Mouse (Mus musculus) midbrain, embryonic 10.5 days (tissue): ENCODE results near the gene Fam193b. TPM values are rescaled to one million over a fixed set of nuclear protein-coding genes. Genes with fewer than 3 reads are reported as not detected.
A peak's percentile ranks its signal among the peaks of the same experiment; 100 is the strongest.

Experiments
- DNase-seq: peaks from one replicate; pipeline ENCODE4 v3.0.0-alpha.2; 2017; ENCODE audit warnings: low spot score
- H3K27ac ChIP-seq: fragments of 300-500 bp; sonication (generic); replicated peaks from 2 replicates; pipeline ENCODE4 v1.5.1; 2016; ENCODE audit warnings: mild to moderate bottlenecking
- H3K27me3 ChIP-seq: fragments of 300-500 bp; sonication (generic); 2 replicates; pipeline ENCODE4 v1.6.1; 2016; ENCODE audit warnings: low read depth, mild to moderate bottlenecking; ENCODE audit not compliant: poor library complexity, severe bottlenecking
- H3K36me3 ChIP-seq: fragments of 300-500 bp; sonication (generic); 2 replicates; pipeline ENCODE4 v1.6.1; 2016; ENCODE audit warnings: mild to moderate bottlenecking, moderate library complexity
- H3K4me1 ChIP-seq: fragments of 300-500 bp; sonication (generic); 2 replicates; pipeline ENCODE4 v1.6.1; 2016
- H3K4me3 ChIP-seq: fragments of 300-500 bp; sonication (generic); 2 replicates; pipeline ENCODE4 v1.5.1; 2016; ENCODE audit warnings: mild to moderate bottlenecking, moderate library complexity
- H3K9me3 ChIP-seq: fragments of 300-500 bp; sonication (generic); replicated peaks from 2 replicates; pipeline ENCODE4 v1.6.1; 2016; ENCODE audit warnings: mild to moderate bottlenecking
- WGBS: fragments of 180-500 bp; shearing (Covaris S2); methylation state at CpG from one replicate; pipeline ENCODE4 v1.1.7; 2016; 5-methylcytosine and 5-hydroxymethylcytosine counted together
- polyA plus RNA-seq: library from polyadenylated mRNA; unstranded; fragments of >200 nt; fragmentation: Nextera tagmentation; extraction: Ambion mirVana; gene quantifications from 2 replicates; pipeline ENCODE4 v1.2.1, GENCODE M21; 2016

Gene Fam193b
- polyA plus RNA-seq, 1 experiment from 2014 or later = 56.7 TPM

DNA sequence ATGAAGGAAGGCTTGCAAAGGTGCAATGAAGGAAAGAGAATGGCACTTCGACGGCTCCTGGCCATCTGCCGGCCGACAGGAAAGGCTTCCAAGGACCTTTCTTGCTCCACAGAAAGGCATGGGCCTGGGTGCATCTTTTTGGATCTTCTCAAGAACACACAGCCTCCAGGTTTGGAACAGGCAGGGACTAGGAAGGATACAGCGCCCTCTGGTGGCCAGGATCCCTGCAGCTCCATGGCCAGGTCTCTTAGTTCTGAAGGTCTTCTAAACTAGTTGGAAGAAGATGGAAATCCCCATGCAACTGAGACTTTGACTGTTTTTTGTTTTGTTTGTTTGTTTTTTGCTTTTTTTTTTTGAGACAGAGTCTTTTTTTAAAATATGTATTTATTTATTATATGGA is 54.0 kb downstream of the Fam193b start:
- Histone ChIP-seq H3K4me1 (peaks cover 21% of the 10 kb centered on the region), H3K9me3 (no peaks in the 10 kb centered on the region), H3K27ac (no peak overlapping the region), H3K27me3 (peaks cover 21% of the 10 kb centered on the region), H3K36me3 (no peaks in the 10 kb centered on the region), H3K4me3 (no peak overlapping the region)
- 3% methylated on average over 5 of the region's 5 CpGs for WGBS
- peak; percentile 89 for DNase-seq

GRCm38 (mm10) chr13:55513828-55514227 is 57.1 kb downstream of the Fam193b start:
- WGBS = 31% methylated on average over 9 of the region's 9 CpGs
- Histone ChIP-seq H3K9me3 (no peaks in the 10 kb centered on the region), H3K27me3 (peaks cover 21% of the 10 kb centered on the region), H3K27ac (peak overlapping the region; percentile 95; the same call in 1 of the 2 replicates), H3K36me3 (peaks cover 20% of the 10 kb centered on the region), H3K4me1 (peaks cover 45% of the 10 kb centered on the region), H3K4me3 (peak overlapping the region; percentile 84)
- no peak for DNase-seq

DNA sequence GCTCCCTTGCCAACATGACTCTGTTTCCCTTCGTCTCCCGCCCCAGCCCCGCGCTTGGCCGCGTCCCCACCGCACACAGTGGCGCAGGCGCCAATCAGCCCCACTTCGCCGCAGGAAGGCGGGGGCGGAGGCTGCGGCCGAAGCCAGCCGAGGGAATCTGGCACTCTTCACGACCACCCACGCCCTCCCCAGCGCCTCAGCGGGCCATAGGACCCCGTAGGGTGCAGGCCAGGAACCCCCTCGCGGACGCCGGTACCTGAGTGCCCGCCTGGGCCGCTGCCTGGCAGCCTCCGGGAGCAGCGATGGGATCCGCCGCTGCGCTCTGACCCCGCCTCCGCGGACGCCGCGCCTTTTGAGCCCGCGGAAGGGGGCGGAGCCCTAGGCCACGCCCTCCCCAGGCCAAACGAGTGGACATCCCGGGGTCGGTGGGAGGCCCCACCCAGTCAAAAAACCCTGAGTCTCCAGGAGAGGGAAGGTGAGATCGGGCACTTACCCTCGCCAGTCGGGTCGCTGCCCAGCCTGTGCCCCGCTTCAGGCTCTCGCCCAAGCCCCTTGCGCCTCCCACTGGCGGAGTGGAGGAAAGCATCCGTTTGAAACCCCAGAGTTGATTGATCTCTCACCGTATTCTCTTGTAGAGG is 57.7 kb downstream of the Fam193b start, which contains the start of gene Pdlim7:
Pdlim7 (minus strand) TSS at position 566 of the 638 bp plus-strand sequence.
- Histone ChIP-seq H3K9me3 (no peaks in the 10 kb centered on the region), H3K27ac (peak within 1 kb of the TSS; percentile 95), H3K4me1 (peaks cover 45% of the 10 kb centered on the region), H3K4me3 (peak within 1 kb of the TSS; percentile 84), H3K27me3 (peaks cover 21% of the 10 kb centered on the region), H3K36me3 (peaks cover 26% of the 10 kb centered on the region)
- DNase-seq = peak; percentile 91
- WGBS = under 1% methylated on average over 55 of the region's 55 CpGs

- H3K27ac ChIP-seq = peak overlapping the region; percentile 95
- peak overlapping the region; percentile 84 for H3K4me3 ChIP-seq
- 3% methylated on average over 25 of the region's 25 CpGs for WGBS
- peaks cover 33% of the 10 kb centered on the region for H3K36me3 ChIP-seq
- H3K27me3 ChIP-seq = peaks cover 21% of the 10 kb centered on the region
- peaks cover 48% of the 10 kb centered on the region for H3K4me1 ChIP-seq
- no peaks in the 10 kb centered on the region for H3K9me3 ChIP-seq
- DNase-seq = peak; percentile 68
Measured at GRCm38 (mm10) chr13:55512379-55513031, 58.4 kb downstream of the Fam193b start.

DNA sequence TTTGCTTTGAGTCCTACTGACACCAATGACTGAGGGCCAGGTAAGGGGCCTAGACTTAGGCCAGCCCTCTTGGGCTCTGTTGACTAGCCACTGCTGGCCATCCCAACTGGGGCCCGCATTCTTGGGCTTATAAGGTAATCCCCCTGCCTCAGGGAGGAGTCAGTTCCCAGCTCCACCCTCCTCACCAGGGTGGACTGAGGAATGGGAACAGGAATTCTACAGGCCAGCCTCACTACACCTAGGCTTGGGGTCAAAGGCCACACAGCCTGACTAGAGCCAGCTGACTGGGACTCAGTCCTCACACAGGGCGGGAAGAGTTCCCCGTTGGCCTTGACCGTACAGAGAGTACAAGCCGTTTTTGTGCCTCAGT is 59.4 kb downstream of the Fam193b start:
- H3K4me1 ChIP-seq = peaks cover 48% of the 10 kb centered on the region
- 35% methylated on average over 5 of the region's 5 CpGs for WGBS
- peak; percentile 29 for DNase-seq

GRCm38 (mm10) chr13:55510668-55511491 is 60.0 kb downstream of the Fam193b start:
- H3K27me3 ChIP-seq = peaks cover 21% of the 10 kb centered on the region
- whole genome bisulfite sequencing = 14% methylated on average over 6 of the region's 6 CpGs
- no peaks in the 10 kb centered on the region for H3K9me3 ChIP-seq
- H3K27ac ChIP-seq = peak overlapping the region; percentile 85
- DNase-seq = peak; percentile 61
- H3K4me1 ChIP-seq = peaks cover 48% of the 10 kb centered on the region
- peak overlapping the region; percentile 84 for H3K4me3 ChIP-seq
- peaks cover 50% of the 10 kb centered on the region for H3K36me3 ChIP-seq

More for the DNA sequence above, 59.4 kb downstream of the Fam193b start:
- Histone ChIP-seq H3K4me3 (peak overlapping the region; percentile 84), H3K27ac (peak overlapping the region; percentile 85), H3K9me3 (no peaks in the 10 kb centered on the region), H3K27me3 (peaks cover 21% of the 10 kb centered on the region), H3K36me3 (peaks cover 44% of the 10 kb centered on the region)

DNA sequence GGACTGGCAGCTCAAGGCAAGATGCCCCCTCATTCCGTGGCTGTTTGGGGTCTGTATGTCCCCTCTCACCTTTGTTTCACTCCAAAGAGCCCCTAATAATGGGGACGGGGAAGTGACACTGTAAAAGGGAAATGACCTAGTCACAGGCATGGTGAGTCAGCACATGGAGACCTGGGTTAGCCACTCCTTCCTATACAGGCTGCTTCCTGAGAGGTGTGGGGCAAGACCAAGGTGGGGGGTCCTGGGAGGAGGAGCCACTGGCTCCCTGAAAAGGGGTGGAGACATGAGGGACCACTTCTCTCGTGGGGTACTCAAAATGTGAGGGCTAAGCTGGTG is 60.6 kb downstream of the Fam193b start:
- H3K27ac ChIP-seq = peak overlapping the region; percentile 85

GRCm38 (mm10) chr13:55508531-55508930 is 62.4 kb downstream of the Fam193b start:
- Histone ChIP-seq H3K36me3 (peaks cover 73% of the 10 kb centered on the region), H3K4me3 (no peak overlapping the region), H3K9me3 (no peaks in the 10 kb centered on the region), H3K4me1 (peaks cover 42% of the 10 kb centered on the region), H3K27me3 (no peaks in the 10 kb centered on the region), H3K27ac (no peak overlapping the region)
- DNase-seq = no peak
- WGBS = 94% methylated on average over 10 of the region's 10 CpGs

More for the DNA sequence above, 60.6 kb downstream of the Fam193b start:
- Histone ChIP-seq H3K9me3 (no peaks in the 10 kb centered on the region), H3K4me3 (peak overlapping the region; percentile 84), H3K4me1 (peaks cover 48% of the 10 kb centered on the region), H3K36me3 (peaks cover 55% of the 10 kb centered on the region), H3K27me3 (peaks cover 16% of the 10 kb centered on the region)
- DNase-seq = no peak
- WGBS = 45% methylated on average over 3 of the region's 3 CpGs

DNA sequence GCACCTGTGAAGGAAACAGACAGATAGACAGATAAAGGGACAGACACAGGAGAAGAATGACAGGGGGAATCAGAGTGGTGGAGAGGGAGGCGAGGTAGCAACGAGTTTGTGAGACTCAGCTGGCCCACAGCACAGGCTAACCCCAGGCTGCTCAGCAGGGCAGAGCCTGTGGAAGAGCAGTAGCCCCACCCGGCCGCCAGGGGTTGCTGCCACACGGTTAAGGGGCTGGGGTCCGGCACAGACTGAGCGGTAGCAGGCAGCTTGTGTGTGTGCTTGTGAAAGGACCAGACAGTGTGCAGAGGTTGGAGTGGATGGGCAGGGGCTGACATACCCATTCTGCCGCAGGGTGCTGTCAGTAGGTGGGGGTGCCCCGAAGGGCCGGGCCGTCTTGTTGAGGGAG is 63.0 kb downstream of the Fam193b start:
- DNase-seq = no peak
- H3K9me3 ChIP-seq = no peaks in the 10 kb centered on the region
- no peaks in the 10 kb centered on the region for H3K27me3 ChIP-seq
- H3K36me3 ChIP-seq = peaks cover 80% of the 10 kb centered on the region
- WGBS = 63% methylated on average over 11 of the region's 11 CpGs
- no peak overlapping the region for H3K4me3 ChIP-seq
- peaks cover 36% of the 10 kb centered on the region for H3K4me1 ChIP-seq
- no peak overlapping the region for H3K27ac ChIP-seq

GRCm38 (mm10) chr13:55506697-55507096 is 64.2 kb downstream of the Fam193b start:
- no peak overlapping the region for H3K4me3 ChIP-seq
- H3K9me3 ChIP-seq = no peaks in the 10 kb centered on the region
- peaks cover 90% of the 10 kb centered on the region for H3K36me3 ChIP-seq
- WGBS = 92% methylated on average over 10 of the region's 10 CpGs
- DNase-seq = no peak
- H3K27me3 ChIP-seq = no peaks in the 10 kb centered on the region
- peaks cover 24% of the 10 kb centered on the region for H3K4me1 ChIP-seq
- H3K27ac ChIP-seq = no peak overlapping the region

DNA sequence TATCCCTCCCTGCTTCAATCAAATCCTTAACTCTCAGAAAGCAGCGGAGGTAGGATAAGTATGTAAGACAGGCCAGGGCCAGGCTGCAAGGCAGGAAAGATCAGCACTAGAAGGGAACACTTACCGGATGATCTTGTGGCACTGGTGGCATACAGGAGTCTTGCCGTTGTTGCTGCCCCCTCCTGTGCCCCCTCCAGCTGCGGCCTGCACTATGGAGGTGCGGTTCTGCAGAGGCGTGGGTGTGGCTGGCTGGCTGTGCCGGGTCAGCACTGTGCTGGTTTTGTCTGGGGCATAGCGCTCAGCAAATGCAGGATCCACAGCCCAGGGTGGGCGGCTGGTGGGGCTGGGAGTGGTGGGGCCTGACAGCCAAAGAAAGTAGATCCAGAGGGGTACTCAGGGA is 65.1 kb downstream of the Fam193b start:
- 97% methylated on average over 9 of the region's 9 CpGs for WGBS
- Histone ChIP-seq H3K4me3 (no peak overlapping the region), H3K27me3 (no peaks in the 10 kb centered on the region), H3K9me3 (no peaks in the 10 kb centered on the region), H3K27ac (no peak overlapping the region), H3K36me3 (peaks cover 95% of the 10 kb centered on the region), H3K4me1 (peaks cover 15% of the 10 kb centered on the region)
- no peak for DNase-seq

GRCm38 (mm10) chr13:55504390-55504789 is 66.5 kb downstream of the Fam193b start:
- Histone ChIP-seq H3K36me3 (peaks cover 88% of the 10 kb centered on the region), H3K4me3 (no peak overlapping the region), H3K9me3 (no peaks in the 10 kb centered on the region), H3K27ac (no peak overlapping the region), H3K27me3 (no peaks in the 10 kb centered on the region), H3K4me1 (0 out of 2 replicates have a peak, but pooled peaks cover 3% of the 10 kb centered on the region)
- DNase-seq = no peak
- 92% methylated on average over 5 of the region's 5 CpGs for WGBS
